Mouse (Mus musculus) 416B (cell line): ENCODE data around the gene Dbr1.

Experiments
- DNase-seq: peaks from one replicate; pipeline ENCODE4 v3.0.0; 2011; ENCODE audit warnings: low read depth

Gene Dbr1

DNA sequence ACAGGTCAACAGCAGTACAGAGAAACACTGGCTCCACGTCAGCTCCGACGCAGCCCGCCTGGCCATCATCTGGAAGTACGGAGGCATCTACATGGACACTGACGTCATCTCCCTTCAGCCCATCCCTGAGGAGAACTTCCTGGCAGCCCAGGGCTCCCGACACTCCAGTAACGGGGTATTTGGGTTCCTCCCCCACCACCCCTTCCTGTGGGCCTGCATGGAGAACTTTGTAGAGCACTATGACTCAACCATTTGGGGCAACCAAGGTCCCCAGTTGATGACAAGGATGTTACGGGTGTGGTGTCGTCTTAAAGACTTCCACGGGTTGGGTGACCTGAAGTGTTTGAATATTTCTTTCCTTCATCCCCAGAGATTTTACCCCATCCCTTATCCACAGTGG is 44.6 kb downstream of the Dbr1 start:
- DNase-seq, result no peak

DNA sequence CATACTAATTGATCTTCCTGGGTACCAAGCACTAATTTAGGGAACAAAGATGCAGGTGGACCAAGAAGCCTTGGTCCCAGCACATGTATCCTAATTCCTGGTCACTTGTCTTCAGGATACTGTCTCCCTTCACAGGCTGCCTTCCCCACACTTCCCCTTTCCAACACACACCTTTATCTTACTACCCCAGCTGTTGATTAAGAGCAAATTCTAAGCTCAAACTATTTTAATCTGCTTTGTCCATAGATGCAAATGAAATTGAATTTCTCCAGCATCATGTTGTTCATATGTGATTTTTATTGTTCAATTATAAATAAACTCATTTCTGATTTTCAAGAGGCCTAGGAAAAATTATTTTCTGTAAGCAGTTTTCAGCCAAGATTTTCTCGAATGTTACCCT is 46.4 kb downstream of the Dbr1 start:
- no peak for DNase-seq

DNA sequence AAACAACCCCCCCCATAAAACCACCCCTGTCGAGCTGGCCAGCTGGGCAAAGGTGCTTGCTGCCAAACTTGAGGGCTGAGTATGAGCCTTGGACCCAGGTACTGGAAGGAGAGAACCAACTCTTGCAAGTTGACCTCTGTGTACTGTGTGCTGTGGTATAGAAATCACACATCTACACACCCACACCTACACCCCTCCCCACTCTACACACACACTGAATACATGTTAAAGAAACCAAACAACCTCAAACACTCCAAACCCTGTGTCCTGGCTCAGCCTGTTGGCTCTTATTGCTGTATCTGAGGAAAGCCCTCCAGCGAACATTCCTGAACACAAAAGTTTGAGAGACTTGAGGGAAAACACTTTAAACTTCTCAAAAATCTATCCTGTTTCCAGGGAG is 47.4 kb downstream of the Dbr1 start:
- DNase-seq, result no peak

DNA sequence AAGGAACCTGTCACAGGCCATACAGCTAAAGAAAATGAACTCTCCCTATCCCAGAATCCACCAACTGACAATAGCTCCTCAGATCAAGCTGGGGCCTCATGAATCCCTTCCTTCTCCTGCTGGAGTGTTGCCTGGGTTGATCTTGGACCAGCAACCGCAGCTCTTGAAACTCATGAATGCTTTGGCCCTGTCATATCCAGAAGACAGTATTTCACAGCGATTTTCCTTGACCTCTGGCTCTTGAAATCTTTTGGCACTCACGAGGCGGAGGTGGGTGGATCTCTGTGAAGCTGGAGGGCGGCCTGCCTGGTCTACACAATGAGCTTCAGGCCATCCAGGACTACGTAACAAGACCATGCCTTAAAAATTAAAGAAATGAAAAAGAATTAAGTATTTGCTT is 48.5 kb downstream of the Dbr1 start:
- DNase-seq, result no peak

DNA sequence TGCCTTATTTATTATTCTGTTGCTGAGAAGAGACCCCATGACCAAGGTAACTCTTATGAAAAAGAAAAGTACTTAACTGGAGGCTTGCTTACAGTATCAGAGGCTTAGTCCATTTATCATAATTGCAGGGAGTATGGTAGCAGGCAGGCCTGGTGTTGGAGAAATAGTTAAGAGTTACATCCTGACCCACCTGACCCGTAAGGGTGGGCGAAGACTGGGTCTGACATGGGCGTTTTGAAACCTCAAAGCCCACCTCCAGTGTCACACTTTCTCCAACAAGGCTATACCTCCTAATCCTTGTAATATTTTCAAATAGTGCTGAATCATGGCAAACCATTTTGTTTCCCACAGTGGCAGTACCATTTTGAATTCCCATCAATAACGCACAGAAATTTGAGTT is 53.0 kb downstream of the Dbr1 start:
- DNase-seq, result no peak

DNA sequence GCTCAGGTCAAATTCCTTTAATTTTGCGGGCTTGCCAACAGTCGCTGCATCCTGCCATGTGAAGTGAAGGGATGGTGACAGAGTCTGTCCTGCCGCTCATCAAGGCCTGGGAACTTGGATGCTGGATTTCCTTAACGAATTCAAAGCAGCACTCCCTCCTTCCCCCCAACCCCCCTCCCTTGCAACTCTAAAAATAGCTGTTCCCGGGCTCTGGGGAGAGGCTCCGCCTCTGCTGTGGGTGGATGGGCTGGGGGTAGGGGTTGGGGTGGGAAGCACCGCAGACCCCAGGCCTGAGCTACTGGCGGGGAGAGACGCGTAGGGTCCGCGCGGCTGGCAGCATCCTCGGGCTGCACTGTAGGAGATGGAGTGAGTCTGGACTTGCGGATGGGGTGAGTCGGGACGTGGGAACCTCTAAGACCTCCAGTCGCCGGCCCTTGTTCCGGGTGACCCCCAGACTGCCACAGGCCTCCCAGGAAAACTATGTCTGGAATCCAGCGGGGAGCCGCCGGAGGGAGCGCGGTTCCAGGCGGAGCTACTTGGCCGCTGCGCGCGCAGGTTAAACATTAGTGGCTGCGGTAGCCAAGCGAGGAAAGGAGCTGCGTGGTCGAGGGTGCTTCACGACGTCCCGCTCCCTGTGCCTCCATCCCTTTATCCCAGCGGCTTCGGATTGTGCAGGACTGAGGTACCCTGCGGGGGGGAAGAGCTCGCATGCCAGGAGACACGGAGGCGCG is 53.8 kb downstream of the Dbr1 start, which contains the start of gene Dzip1l:
Dzip1l (plus strand) TSS at position 216 of the 731 bp plus-strand sequence.
- no peak for DNase-seq

DNA sequence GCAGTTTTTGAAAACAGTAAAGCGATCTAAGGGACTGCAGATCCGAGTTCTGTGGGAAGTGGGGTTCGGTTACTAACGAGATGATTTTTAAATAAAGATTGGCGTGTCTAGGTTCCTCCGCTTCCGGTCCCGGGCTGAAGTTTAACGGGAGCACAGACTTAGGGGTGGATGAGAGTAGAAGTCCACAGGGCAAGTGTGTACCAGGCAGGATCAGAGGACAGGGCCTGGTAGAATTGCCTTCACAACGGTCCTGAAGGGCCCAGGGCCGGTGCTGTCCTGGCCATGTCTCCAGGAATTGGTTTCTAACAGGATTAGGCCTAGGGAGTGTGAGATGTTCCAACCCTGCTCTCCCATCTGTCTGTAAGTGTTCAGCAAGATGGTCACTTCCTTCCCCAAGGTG is 54.5 kb downstream of the Dbr1 start:
- DNase-seq, result no peak

DNA sequence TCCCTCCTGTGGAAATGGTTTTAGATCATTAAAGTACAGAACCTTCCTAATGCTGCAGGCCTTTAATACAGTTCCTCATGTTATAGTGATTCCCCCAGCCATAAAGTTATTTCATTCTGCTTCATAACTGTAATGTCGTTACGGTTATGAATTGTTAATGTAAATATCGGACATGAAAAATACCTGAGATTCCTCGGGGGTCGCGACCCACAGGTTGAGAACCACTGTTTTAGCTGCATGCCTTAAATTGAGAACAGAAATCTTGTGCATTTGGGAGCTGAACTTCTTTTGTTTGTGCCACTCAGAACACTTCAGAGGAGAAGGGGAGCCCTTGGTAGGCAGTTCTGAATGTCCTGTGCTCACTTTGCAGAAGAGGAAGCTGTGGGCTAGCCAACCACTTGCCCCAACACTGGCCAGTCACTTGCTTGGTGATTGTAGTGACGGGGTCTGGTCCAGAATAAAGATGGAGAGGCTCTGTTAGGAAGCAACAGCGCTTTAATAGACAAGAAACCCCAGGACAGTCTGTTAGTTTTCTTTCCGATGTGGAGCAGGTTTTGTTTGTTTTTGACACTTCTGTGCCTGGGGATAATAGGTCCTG is 55.0 kb downstream of the Dbr1 start:
- no peak for DNase-seq

DNA sequence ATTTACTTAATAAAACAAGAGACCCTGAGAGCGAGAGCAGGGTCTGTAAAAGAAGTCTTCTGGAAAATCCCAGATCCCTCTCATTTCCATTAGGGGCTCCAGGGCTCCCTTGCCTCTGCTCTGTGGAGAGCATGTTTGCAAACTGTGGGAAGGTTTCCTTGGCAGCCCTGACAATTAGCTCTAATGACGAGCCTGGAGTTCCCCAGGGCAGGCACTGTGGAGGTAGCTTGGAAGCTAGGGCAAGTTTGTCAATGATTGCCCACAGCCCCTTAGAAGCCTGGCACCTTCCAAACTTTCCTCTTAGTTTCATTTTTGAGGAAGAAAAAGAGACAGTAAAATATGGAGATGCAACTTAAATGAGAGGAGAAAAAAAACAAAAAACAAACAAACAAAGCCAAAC is 56.2 kb downstream of the Dbr1 start:
- no peak for DNase-seq

DNA sequence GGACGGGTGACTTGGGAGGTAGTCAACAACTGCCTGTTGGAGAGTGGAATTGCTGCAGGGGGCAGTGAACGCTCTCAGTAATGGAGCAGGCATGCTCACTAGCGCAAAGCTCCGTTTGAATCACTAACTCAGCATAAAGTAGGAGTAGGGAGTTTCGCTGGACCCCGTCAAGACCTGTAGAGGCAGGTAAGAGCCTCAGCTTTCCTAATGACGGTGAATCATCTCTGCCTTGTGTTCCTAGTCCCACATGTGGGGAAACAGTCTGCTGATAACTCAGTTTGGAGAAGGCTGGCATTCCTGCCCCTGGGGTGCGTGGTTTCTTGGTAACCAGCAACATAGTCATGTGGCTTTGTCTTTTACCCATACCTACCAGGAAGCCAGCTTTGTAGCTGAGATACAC is 56.7 kb downstream of the Dbr1 start:
- DNase-seq, result no peak
